Mouse (Mus musculus): ENCODE data around the gene Yy1.

Yy1 gene

GRCm38 (mm10) chr12:108768196-108768854, 24.4 kb upstream of the Yy1 start:
- no peak for DNase-seq (ENCODE audit: low spot score in 2 of 2)

DNA sequence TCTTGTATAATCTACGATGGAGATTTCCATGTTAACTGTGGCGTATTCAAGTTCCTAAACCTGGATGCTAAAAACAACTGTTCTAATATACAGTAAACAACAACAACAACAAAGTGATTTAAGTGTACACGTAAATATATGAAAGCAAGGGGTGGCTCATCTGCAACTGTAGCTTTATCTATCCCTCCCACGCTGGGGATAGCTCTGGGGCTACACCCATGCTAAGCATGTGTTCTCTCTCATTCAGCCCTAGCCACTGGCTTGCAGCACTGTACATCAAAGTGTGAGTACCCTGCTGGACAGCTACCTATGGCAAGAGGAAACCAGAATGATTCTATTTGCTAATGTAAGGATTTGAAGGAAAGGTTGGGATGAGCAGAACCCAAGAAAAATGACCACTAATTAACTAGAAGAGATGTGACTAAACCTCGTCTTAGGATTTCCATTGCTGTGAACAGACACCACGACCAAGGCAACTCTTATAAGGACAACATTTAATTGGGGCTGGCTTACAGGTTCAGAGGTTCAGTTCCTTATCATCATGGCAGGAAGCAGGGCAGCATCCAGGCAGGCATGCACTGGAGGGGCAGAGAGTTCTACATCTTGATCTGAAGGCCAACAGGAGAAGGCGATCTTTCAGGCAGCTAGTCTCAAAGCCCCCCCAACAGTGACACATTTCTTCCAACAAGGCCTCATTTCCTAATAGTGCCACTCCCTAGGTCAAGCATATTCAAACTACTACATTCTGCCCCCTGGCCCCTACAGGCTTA, 12.5 kb upstream of the Yy1 start:
- DNase-seq (ENCODE audit: low spot score in 2 of 2): no peak

GRCm38 (mm10) chr12:108785161-108785560, 7.6 kb upstream of the Yy1 start:
- no peak for DNase-seq (ENCODE audit: low spot score in 2 of 2)

- DNase-seq (ENCODE audit: low spot score in 2 of 2): no peak
Measured at GRCm38 (mm10) chr12:108787329-108787728, 5.4 kb upstream of the Yy1 start.

DNA sequence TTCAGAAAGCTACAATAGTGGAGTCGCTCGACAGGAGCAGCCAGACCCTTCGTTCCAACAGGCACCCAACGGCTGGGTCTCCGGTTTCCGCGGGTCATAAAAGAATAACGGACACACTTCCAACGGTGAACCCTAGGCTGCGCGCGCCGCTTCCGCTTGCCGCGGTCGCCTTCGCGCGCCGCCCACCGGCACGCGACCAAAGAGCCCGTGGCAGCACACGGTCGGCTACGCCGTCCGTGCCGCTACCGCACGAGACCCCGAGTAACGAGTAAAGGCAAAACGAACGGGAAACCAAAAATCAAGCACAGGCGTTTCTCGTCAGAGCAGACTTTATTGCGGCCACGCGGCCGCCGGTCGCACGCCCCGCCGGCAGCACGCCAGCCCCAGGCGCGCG, 624 bp upstream of the Yy1 start:
- peak; percentile 48 to 55 for DNase-seq (ENCODE audit: low spot score in 2 of 2)

DNA sequence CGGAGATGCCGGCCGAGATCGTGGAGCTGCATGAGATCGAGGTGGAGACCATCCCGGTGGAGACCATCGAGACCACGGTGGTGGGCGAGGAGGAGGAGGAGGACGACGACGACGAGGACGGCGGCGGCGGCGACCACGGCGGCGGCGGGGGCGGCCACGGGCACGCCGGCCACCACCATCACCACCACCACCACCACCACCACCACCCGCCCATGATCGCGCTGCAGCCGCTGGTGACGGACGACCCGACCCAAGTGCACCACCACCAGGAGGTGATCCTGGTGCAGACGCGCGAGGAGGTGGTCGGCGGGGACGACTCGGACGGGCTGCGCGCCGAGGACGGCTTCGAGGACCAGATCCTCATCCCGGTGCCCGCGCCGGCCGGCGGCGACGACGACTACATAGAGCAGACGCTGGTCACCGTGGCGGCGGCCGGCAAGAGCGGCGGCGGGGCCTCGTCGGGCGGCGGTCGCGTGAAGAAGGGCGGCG, 724 bp downstream of the Yy1 start:
- DNase-seq (ENCODE audit: low spot score in 2 of 2): peak; percentile 16 to 18

DNA sequence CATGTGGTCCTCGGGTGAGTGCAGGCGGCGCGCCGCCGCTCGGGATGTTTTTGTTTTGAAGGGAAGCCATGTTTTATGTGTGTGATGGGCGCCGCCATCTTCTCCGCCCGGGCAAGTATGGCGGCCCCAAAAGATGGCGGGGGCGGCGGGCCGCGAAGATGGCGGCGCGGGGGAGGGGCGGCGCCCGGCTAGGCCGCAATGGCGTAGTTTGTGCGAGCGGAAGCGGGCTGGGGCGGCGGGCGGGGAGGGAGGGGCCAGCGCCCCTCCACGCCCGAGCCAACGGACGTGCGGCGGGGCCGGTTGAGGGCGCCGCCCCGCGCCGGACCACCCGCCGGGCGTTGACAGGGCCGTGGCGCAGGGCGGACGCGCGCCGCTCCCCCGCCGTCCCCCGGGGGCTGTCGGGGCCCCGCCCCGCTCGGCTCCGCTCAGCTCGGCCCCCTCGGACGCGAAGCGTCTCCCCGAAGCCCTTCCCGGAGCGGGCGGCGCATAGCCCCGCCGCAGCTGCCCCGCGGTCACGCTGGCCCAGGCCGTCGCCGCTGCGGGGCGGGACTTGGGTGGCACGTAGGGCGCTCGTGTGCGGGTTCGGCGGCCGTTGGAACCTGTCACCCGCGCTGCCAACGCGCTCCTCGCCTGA, 1.4 kb downstream of the Yy1 start:
- DNase-seq (ENCODE audit: low spot score in 2 of 2): peak; percentile 65 to 72

DNA sequence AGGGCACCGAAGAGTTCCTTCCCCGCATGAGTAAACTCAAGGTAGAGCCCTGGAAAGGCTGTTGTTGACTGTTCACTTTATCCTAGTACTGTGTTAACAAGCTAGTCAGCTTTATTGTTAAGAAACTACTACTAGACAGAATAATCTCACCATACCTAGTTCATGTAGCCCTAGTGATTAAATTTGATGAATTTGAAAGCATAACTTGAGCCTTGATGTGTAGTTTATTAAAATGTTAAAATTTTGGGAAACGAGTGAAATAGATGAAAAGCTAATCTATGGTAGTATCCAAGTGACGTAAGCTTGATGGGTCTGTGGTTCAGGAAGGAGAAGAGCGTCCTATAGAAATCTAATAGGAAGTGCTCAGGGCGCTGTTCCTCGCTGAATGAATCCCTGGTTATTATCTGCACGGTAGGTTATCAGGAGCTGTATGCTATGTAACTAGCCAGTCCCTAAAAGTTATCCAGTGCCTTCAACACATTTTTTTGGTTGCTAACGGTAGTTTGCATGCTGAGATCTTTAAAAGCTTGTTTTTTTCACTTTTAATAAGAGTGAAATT, 2.3 kb downstream of the Yy1 start:
- DNase-seq (ENCODE audit: low spot score in 2 of 2): no peak

- DNase-seq (ENCODE audit: low spot score in 2 of 2): no peak
Measured at GRCm38 (mm10) chr12:108801613-108802012, 8.8 kb downstream of the Yy1 start.

DNA sequence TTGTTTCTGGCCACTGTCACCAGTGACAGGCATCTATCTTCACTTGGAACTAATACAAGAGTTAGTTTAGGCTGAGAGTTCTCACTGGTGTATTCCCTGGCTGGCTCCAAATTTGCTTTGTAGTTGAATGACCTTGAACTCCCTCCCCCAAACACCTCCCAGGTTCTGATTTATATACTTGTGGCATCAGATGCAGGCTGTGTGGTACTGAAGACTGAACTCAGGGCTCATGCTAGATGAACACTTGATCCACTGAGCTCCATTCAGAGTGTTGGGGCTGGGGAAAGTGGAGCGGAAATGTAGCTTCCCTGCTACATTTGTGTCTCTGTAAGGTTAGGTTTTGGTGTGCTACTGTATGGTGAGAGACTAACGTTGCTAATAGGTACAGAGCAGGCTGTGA, 11.6 kb downstream of the Yy1 start:
- no peak for DNase-seq (ENCODE audit: low spot score in 2 of 2)

DNA sequence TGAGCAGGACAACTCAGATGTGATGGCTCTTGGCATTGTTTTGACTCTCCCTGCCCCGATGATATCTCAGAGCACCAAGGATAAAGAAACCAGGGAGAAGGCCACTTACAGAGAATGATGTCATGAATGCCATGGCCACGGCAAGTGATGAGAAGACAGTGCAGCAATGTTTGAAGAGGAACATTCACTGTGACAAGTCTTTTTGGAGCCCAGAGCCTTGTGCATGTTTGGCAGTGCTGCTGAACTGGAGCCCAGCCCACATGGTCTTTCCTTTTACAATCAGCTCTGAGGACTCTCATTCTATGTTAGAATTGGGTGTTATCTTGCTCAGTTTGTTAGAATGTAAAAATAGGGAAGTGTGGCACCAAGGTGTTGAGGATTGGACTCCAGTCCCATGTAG, 15.7 kb downstream of the Yy1 start:
- DNase-seq (ENCODE audit: low spot score in 2 of 2): no peak

DNA sequence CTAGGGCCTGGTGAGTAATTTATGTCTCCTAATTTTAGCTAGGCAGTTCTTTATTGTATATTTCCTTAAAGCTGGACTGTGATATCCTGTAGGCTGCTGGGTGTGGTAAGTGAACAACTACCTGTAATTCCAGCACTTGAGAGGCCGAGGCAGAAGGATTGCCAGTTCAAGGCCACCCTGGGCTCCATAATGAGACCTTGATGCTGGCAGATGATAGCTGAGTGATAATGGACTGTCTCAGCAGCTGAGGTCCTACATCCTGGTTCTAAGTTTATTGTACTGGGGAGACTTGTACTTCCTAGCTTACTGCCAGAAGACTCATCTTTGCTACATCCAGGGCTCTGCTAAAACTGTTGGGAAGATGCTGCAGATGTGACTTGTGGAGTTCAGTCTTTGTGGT, 17.0 kb downstream of the Yy1 start:
- no peak for DNase-seq (ENCODE audit: low spot score in 2 of 2)

DNA sequence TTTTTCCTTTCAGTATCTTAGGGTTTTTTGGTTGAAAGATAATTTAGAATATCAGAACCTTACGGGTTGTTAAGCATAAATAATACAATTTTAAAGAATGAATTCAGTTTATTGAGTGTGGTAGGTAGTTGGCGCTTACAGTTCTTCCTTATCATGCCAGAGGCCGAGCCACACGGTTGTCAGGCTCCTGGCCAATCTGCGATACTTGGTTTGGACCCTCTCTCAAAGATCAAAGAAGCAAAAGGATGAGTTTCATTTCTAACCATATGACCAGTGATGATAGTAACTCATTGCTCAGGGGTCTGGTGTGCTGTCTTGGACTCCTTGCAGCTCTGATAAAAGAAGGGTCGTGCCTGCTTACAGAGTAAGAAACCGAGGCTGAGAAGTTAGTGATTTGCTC, 17.5 kb downstream of the Yy1 start:
- no peak for DNase-seq (ENCODE audit: low spot score in 2 of 2)

DNA sequence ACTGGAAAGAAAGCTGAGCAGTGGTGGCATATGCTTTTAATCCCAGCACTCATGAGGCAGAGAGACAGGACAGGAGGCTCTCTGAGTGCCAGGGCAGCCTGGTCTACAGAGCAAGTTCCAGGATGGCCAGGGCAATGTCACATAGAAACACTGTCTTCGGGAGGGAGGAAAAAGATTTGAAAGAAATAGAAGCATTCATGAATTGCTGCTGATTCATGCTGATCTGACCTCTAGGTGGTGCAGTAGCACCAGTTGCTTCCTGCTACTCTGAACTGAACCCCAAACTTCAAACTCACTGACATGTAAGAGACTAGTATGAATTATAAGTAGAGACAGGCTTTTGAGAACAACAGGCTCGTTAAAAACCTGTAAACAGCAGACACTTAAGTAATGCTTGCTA, 18.4 kb downstream of the Yy1 start:
- no peak for DNase-seq (ENCODE audit: low spot score in 2 of 2)

DNA sequence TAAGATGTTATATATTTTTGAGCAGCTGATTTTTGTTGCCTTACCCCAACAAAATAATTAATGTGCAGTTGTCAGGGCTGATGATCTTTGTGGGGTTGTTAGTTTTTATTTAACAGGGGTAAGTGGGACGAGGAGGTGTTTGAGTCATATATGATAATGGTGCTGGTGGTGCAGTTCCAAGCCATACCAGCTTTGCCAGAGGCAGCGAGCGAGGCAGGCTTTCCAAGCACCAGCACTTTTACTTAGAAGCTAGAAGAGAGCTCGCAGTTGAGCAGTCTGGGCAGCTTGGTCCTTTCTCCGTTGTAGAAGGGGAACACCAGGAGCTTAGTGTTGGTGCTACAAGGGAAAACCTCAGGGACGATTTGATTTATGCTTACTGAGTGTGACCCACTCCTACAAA, 19.7 kb downstream of the Yy1 start:
- no peak for DNase-seq (ENCODE audit: low spot score in 2 of 2)

GRCm38 (mm10) chr12:108814470-108814869, 21.7 kb downstream of the Yy1 start:
- no peak for DNase-seq (ENCODE audit: low spot score in 2 of 2)

DNA sequence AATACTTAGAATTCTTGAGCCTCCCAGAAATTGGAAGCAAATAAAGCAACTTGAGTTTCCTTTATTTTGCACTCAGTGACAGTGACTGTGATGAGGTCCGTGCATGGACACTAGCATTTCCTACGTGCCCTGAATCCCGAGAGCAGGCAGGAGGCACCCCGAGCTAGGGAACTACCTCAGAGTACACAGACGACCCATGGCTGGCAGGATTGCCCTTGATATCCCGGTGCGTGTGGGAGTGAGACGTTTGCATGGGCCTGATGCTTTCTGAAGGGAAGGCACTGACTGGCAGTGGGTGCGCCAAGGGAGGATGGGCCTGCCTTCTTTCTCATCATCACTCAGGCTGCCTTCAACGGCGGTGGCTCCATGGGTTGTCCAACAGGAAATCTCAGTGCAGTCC, 23.8 kb downstream of the Yy1 start:
- no peak for DNase-seq (ENCODE audit: low spot score in 2 of 2)

DNA sequence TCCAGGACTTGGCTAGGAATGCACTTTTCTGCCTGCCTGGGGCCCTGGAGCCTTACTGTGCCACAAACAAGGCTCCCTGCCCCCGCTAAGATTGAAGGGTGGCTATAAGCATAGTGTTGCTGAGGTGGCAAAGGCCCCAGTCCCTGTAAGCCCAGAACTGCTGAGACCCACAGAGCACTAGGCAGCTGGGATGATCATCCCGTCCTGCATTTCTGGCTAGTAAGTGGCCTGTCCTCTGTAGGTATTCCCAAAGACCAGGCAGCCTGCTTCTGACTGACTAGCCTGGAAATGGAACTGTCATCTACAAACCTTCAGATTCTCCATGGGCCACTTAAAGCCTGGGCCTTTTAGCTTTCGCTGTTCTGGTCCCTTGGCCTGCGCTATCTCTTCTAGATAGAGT, 27.7 kb downstream of the Yy1 start:
- DNase-seq (ENCODE audit: low spot score in 2 of 2): no peak

- no peak for DNase-seq (ENCODE audit: low spot score in 2 of 2)
Measured at GRCm38 (mm10) chr12:108823036-108823435, 30.3 kb downstream of the Yy1 start.

- DNase-seq (ENCODE audit: low spot score in 2 of 2): no peak
Measured at GRCm38 (mm10) chr12:108824225-108824874, 31.6 kb downstream of the Yy1 start.

DNA sequence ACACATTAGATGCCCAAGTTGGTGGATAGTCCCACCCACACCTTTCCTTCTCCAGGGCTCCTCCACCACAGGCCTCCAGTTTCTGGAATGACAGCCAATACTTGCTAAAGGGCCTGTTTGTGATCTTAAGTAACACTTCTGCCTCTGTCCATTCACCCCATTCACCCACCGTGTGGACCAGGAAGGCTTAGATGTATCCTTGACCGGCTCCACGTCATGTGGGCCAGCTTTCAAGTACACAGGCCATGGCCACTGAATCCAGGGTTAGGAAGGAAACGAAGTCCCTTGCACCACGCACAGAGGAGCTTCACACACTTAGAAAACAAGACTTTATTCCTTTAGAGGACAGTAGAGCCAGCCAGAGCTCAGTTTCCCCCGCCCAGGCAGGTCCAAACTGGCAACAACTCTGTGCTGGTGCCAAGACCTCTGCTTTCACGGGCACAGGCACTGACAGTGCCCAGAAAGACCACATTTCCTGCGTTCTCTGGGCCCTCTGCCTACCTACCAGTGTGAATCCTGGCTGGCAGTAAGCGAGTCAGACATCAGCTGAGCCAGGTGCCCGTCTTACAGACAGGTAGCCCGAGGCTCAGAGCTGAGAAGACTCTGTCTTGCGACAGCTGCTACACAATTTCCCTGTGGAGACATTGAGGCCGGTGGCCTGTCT, 32.9 kb downstream of the Yy1 start:
- no peak for DNase-seq (ENCODE audit: low spot score in 2 of 2)

All from urinary bladder, adult 18-20 months (tissue).